Mouse (Mus musculus) monocyte, adult 5-6 weeks (primary cell): ENCODE measurements around the gene Satl1. TPM values are rescaled to one million over a fixed set of nuclear protein-coding genes. Genes with fewer than 3 reads are reported as not detected.
"Not testable (repeated sequence)": the region's sequence is repeated elsewhere in the genome, so short reads cannot be mapped to it uniquely, and the experiment has no call there.

ENCODE experiments used
- ATAC-seq: fragments of 153-309, 156-312 bp; replicated peaks from 2 replicates; pipeline ENCODE4 v1.8.0; 2017; ENCODE audit warnings: mild to moderate bottlenecking; ENCODE audit not compliant: low TSS enrichment, insufficient number of reproducible peaks, severe bottlenecking, poor library complexity, low FRiP score
- total RNA-seq: library from RNA; stranded (forward); fragments of 200-1000, 200-491, 200-594 nt; gene quantifications from 3 replicates; pipeline ENCODE4 v1.2.3, GENCODE M21; 2017

Gene Satl1
- 0.64 TPM in 1 of 3 replicates, not detected in the others for total RNA-seq

- no peak for ATAC-seq
Measured at GRCm38 (mm10) chrX:112406679-112407078, at the start of gene Satl1. TSS of gene Satl1 (minus strand) at chrX:112406779.

- ATAC-seq = no peak
Measured at GRCm38 (mm10) chrX:112438064-112438463, 31.5 kb upstream of the Satl1 start.

GRCm38 (mm10) chrX:112437580-112437979, 31.0 kb upstream of the Satl1 start:
- ATAC-seq = no peak

- not testable (repeated sequence) for ATAC-seq
Measured at GRCm38 (mm10) chrX:112422998-112423397, 16.4 kb upstream of the Satl1 start.

GRCm38 (mm10) chrX:112412309-112412708, 5.7 kb upstream of the Satl1 start:
- ATAC-seq = no peak

- ATAC-seq = peak; percentile 100
Measured at GRCm38 (mm10) chrX:112370577-112371410, 35.8 kb downstream of the Satl1 start.

- ATAC-seq = no peak
Measured at GRCm38 (mm10) chrX:112368426-112368825, 38.2 kb downstream of the Satl1 start.

- no peak for ATAC-seq
Measured at GRCm38 (mm10) chrX:112348395-112348791, 58.2 kb downstream of the Satl1 start.

- ATAC-seq = no peak
Measured at GRCm38 (mm10) chrX:112347467-112348394, 58.8 kb downstream of the Satl1 start.

GRCm38 (mm10) chrX:112339486-112339885, 67.1 kb downstream of the Satl1 start:
- no peak for ATAC-seq

Other genes starting within 250 kb of the Satl1 start
- not detected in 3 replicates for gene 4933403O08Rik, start 167.7 kb downstream of the Satl1 start, total RNA-seq
- 14.8 to 29.4 TPM (median 22.9 TPM) in 3 replicates for gene Apool, start 95.4 kb downstream of the Satl1 start, total RNA-seq
- not detected in 3 replicates for gene 2010106E10Rik, start 88.5 kb upstream of the Satl1 start, total RNA-seq
- not detected in 3 replicates for gene Zfp711, start 193.7 kb upstream of the Satl1 start, total RNA-seq